In genomic region chr7:115448403-115449025, GRCm38 (mm10) we compare ENCODE assay signal across 24 mouse cellular contexts.
A peak's percentile ranks its signal among the peaks of the same experiment; 100 is the strongest.
DNase-seq lines count a peak whose midpoint lies in the region; ATAC-seq lines count a peak whose summit lies in the region.
"Had no signal": no experiment of that assay in that cellular context is flagged by ENCODE, and none has a peak within 500 bp of the region (broad histone marks: within the 10 kb centered on the region; RNA-seq: fewer than 3 reads in every experiment).

No protein-coding gene starts in this region.

- H3K36me3 ChIP-seq in kidney, embryonic 15.5 days = no peaks in the 10 kb centered on the region
- no peaks in the 10 kb centered on the region for H3K36me3 ChIP-seq in intestine, embryonic 14.5 days (ENCODE audit: control insufficient read depth, insufficient read depth, low read length)
- H3K36me3 ChIP-seq in stomach, embryonic 16.5 days (ENCODE audit: control insufficient read depth, insufficient read depth, low read length) = no peaks in the 10 kb centered on the region
- H3K36me3 ChIP-seq: heart, embryonic 13.5 days; hindbrain, embryonic 10.5 days had no signal

- H3K9me3 ChIP-seq in kidney, embryonic 15.5 days (replicated peaks) = no peaks in the 10 kb centered on the region
- no peaks in the 10 kb centered on the region for H3K9me3 ChIP-seq in intestine, embryonic 14.5 days (ENCODE audit: control insufficient read depth, low read length)
- H3K9me3 ChIP-seq in stomach, embryonic 16.5 days (replicated peaks; ENCODE audit: control insufficient read depth, low read length) = no peaks in the 10 kb centered on the region
- H3K9me3 ChIP-seq: heart, embryonic 13.5 days; hindbrain, embryonic 10.5 days had no signal

- no peak overlapping the region for H3K27ac ChIP-seq in kidney, embryonic 15.5 days
- H3K27ac ChIP-seq in intestine, embryonic 14.5 days (ENCODE audit: low read depth) = no peak overlapping the region
- no peak overlapping the region for H3K27ac ChIP-seq in stomach, embryonic 16.5 days (ENCODE audit: low read length)
- H3K27ac ChIP-seq: heart, adult 2 months; heart, embryonic 13.5 days; hindbrain, embryonic 10.5 days; liver, embryonic 14.5 days; macrophage had no signal

- H3K9ac ChIP-seq in kidney, embryonic 15.5 days = no peak overlapping the region
- no peak overlapping the region for H3K9ac ChIP-seq in intestine, embryonic 14.5 days (ENCODE audit: low read length)
- H3K9ac ChIP-seq in stomach, embryonic 16.5 days (ENCODE audit: low read length) = no peak overlapping the region
- H3K9ac ChIP-seq: heart, embryonic 13.5 days; liver, embryonic 14.5 days had no signal

- DNase-seq in kidney, postnatal 36 days = peak; percentile 12 to 48
- DNase-seq in intestine, embryonic 14.5 days (ENCODE audit: low spot score) = peak; percentile 50
- peak; percentile 18 for DNase-seq in mesoderm, embryonic 11.5 days (ENCODE audit: low read depth, low spot score)
- no peak for DNase-seq in natural killer cell, adult 2 months (ENCODE audit: low spot score in 2 of 2)
- no peak for DNase-seq in left cerebral cortex, adult 18-20 months (ENCODE audit: low spot score in 2 of 2)
- DNase-seq in frontal cortex, postnatal 36 days (ENCODE audit: low spot score in 2 of 2) = no peak
- DNase-seq: adrenal gland, postnatal 10 days; B cell, adult 2 months; cerebellum, adult 9-10 months; heart, adult 2 months; heart, postnatal 10 days; liver; lung, adult 2 months; lung, postnatal 10 days; midbrain, embryonic 14.5 days; right cerebral cortex, postnatal 4 days had no signal

- 44% methylated on average over 8 of the region's 8 CpGs for WGBS in kidney, embryonic 15.5 days
- WGBS in intestine, embryonic 14.5 days = 42% methylated on average over 8 of the region's 8 CpGs
- WGBS in stomach, embryonic 16.5 days = 48% methylated on average over 8 of the region's 8 CpGs

- peaks cover 2% of the 10 kb centered on the region; the same call in 1 of the 2 replicates for H3K27me3 ChIP-seq in kidney, embryonic 15.5 days
- H3K27me3 ChIP-seq in intestine, embryonic 14.5 days (replicated peaks; ENCODE audit: control insufficient read depth, insufficient read depth, low read length) = no peaks in the 10 kb centered on the region
- no peaks in the 10 kb centered on the region for H3K27me3 ChIP-seq in stomach, embryonic 16.5 days (ENCODE audit: control insufficient read depth, insufficient read depth, low read length)
- H3K27me3 ChIP-seq: heart, embryonic 13.5 days had no signal

- no peak overlapping the region for H3K4me3 ChIP-seq in kidney, embryonic 15.5 days (replicated peaks)
- no peak overlapping the region for H3K4me3 ChIP-seq in intestine, embryonic 14.5 days (ENCODE audit: low read depth, low read length)
- H3K4me3 ChIP-seq in stomach, embryonic 16.5 days (replicated peaks; ENCODE audit: low read length) = no peak overlapping the region
- H3K4me3 ChIP-seq: erythroblast, embryonic 14.5 days; heart, adult 2 months; heart, embryonic 13.5 days; hindbrain, embryonic 10.5 days had no signal

- no peak overlapping the region for H3K4me2 ChIP-seq in kidney, embryonic 15.5 days
- H3K4me2 ChIP-seq in intestine, embryonic 14.5 days (ENCODE audit: low read length) = no peak overlapping the region
- H3K4me2 ChIP-seq in stomach, embryonic 16.5 days (ENCODE audit: low read depth, low read length) = no peak overlapping the region
- H3K4me2 ChIP-seq: heart, embryonic 13.5 days had no signal

- peaks cover 15% of the 10 kb centered on the region for H3K4me1 ChIP-seq in kidney, embryonic 15.5 days
- H3K4me1 ChIP-seq in intestine, embryonic 14.5 days (replicated peaks; ENCODE audit: control insufficient read depth, insufficient read depth, low read length) = peaks cover 10% of the 10 kb centered on the region; the same call in 1 of the 2 replicates
- H3K4me1 ChIP-seq in stomach, embryonic 16.5 days (ENCODE audit: control insufficient read depth, insufficient read depth, low read length) = peaks cover 13% of the 10 kb centered on the region

- ATAC-seq in kidney, embryonic 15.5 days (replicated peaks; ENCODE audit: low FRiP score) = no peak
- ATAC-seq in intestine, embryonic 14.5 days (replicated peaks; ENCODE audit: low FRiP score, low TSS enrichment, low read depth) = peak; percentile 65; the same call in 1 of the 2 replicates
- peak; percentile 68; the same call in 1 of the 2 replicates for ATAC-seq in stomach, embryonic 16.5 days (ENCODE audit: insufficient read depth, low FRiP score)
- ATAC-seq: forebrain, embryonic 16.5 days had no signal

Comparison
In these comparisons a context has a peak if more than half of its experiments do, and no peak if none do; other contexts are left out.
1. DNase-seq: peak in kidney, postnatal 36 days (2 of 2), intestine, embryonic 14.5 days (single experiment) and mesoderm, embryonic 11.5 days (single experiment); none in natural killer cell, adult 2 months (0 of 2), left cerebral cortex, adult 18-20 months (0 of 2) and frontal cortex, postnatal 36 days (0 of 2).